Mouse (Mus musculus) neural tube, embryonic 11.5 days (tissue): ENCODE measurements around the gene E4f1. TPM values are rescaled to one million over a fixed set of nuclear protein-coding genes. Genes with fewer than 3 reads are reported as not detected.

Experiments used
- ATAC-seq: fragments of 200-750 bp; cut with Nextera tagmentation; 2 replicates; pipeline ENCODE4 v1.8.0; 2017; ENCODE audit warnings: moderate number of reproducible peaks, mild to moderate bottlenecking, moderate TSS enrichment, moderate library complexity; ENCODE audit not compliant: insufficient read depth, low FRiP score, low TSS enrichment
- DNase-seq: peaks from one replicate; pipeline ENCODE4 v3.0.0-alpha.2; 2015; ENCODE audit warnings: low spot score
- H3K27ac ChIP-seq: fragments of 300-500 bp; sonication (generic); 2 replicates; pipeline ENCODE4 v1.5.1; 2014; ENCODE audit warnings: low read depth, mild to moderate bottlenecking, low read length
- H3K27me3 ChIP-seq: fragments of 300-500 bp; sonication (generic); 2 replicates; pipeline ENCODE4 v1.6.1; 2014; ENCODE audit warnings: mild to moderate bottlenecking, low read length, mixed read lengths; ENCODE audit not compliant: control insufficient read depth, insufficient read depth
- H3K36me3 ChIP-seq: fragments of 300-500 bp; sonication (generic); 2 replicates; pipeline ENCODE4 v1.6.1; 2014; ENCODE audit warnings: mild to moderate bottlenecking, low read length, moderate library complexity, mixed read lengths; ENCODE audit not compliant: control insufficient read depth, insufficient read depth
- H3K4me1 ChIP-seq: fragments of 300-500 bp; sonication (generic); 2 replicates; pipeline ENCODE4 v1.6.1; 2014; ENCODE audit warnings: low read length, mixed read lengths; ENCODE audit not compliant: control insufficient read depth, insufficient read depth
- H3K4me2 ChIP-seq: fragments of 300-500 bp; sonication (generic); 2 replicates; pipeline ENCODE4 v1.6.1; 2014; ENCODE audit warnings: low read depth, mild to moderate bottlenecking, moderate library complexity
- H3K4me3 ChIP-seq: fragments of 300-500 bp; sonication (generic); 2 replicates; pipeline ENCODE4 v1.5.1; 2014; ENCODE audit warnings: low read depth, low read length
- H3K9ac ChIP-seq: fragments of 300-500 bp; sonication (generic); 2 replicates; pipeline ENCODE4 v1.6.1; 2014; ENCODE audit warnings: mild to moderate bottlenecking, low read length
- H3K9me3 ChIP-seq: fragments of 300-500 bp; sonication (generic); 2 replicates; pipeline ENCODE4 v1.6.1; 2016; ENCODE audit warnings: low read length; ENCODE audit not compliant: control insufficient read depth
- WGBS: fragments of 180-500 bp; shearing (Covaris S2); extraction: QIAGEN DNeasy Blood & Tissue Kit; methylation state at CpG from one replicate; pipeline ENCODE4 v1.1.7; 2014; 5-methylcytosine and 5-hydroxymethylcytosine counted together
- polyA plus RNA-seq: library from polyadenylated mRNA; unstranded; fragments of >200 nt; fragmentation: Nextera tagmentation; extraction: Ambion mirVana; gene quantifications from 2 replicates; pipeline ENCODE4 v1.2.1, GENCODE M21; 2014

Gene E4f1
- polyA plus RNA-seq, 1 experiment from 2014 or later, result 21.2 TPM

DNA sequence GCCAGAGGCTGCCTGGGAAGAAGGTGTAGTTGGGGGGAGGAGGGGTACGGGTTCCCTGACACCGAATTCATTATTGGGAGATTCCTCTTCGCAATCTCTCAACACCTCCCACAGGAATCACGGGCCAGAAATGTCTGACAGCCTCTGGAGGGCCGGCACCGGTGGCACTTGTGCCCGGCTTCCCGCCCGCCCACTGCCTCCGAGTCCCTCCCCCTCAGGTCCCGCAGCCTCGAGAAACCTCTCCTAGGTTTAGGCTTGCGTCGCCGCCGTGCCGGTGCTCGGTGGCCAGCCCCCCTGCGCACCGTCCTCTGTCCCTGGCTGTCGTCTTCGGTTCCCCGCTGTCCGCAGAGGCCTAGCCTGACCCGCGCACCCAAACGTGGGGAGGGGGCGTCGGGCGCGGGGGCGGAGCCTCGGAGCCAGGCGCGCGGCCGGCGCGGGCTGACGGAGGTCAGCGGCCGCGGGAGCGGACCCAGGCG, 18.1 kb upstream of the E4f1 start, which contains the start of gene Caskin1:
Gene Caskin1, plus strand, starts transcription at position 416 of the 476 bp plus-strand sequence.
- WGBS, result 0% methylated on average over 45 of the region's 45 CpGs
- DNase-seq, result peak; percentile 58
- Histone ChIP-seq H3K4me1 (peaks cover 13% of the 10 kb centered on the region), H3K4me3 (peak within 1 kb of the TSS; percentile 60), H3K9me3 (no peaks in the 10 kb centered on the region), H3K4me2 (peak within 1 kb of the TSS; percentile 89), H3K27ac (peak within 1 kb of the TSS; percentile 76), H3K27me3 (peaks cover 4% of the 10 kb centered on the region; the same call in 1 of the 2 replicates), H3K9ac (peak within 1 kb of the TSS; percentile 73), H3K36me3 (no peaks in the 10 kb centered on the region)
- ATAC-seq, result peak; percentile 72

GRCm38 (mm10) chr17:24485090-24485860, 15.2 kb upstream of the E4f1 start:
- Histone ChIP-seq H3K4me1 (peaks cover 12% of the 10 kb centered on the region), H3K9me3 (no peaks in the 10 kb centered on the region), H3K27me3 (peaks cover 4% of the 10 kb centered on the region; the same call in 1 of the 2 replicates), H3K27ac (no peak overlapping the region), H3K36me3 (no peaks in the 10 kb centered on the region), H3K9ac (no peak overlapping the region; the same call in 1 of the 2 replicates), H3K4me2 (no peak overlapping the region), H3K4me3 (no peak overlapping the region)
- 50% methylated on average over 11 of the region's 11 CpGs for WGBS
- no peak for ATAC-seq
- no peak for DNase-seq

GRCm38 (mm10) chr17:24483495-24483894, 13.4 kb upstream of the E4f1 start:
- H3K4me2 ChIP-seq, result no peak overlapping the region
- H3K9me3 ChIP-seq, result no peaks in the 10 kb centered on the region
- H3K27ac ChIP-seq, result no peak overlapping the region
- no peak for DNase-seq
- H3K4me1 ChIP-seq, result no peaks in the 10 kb centered on the region
- peaks cover 4% of the 10 kb centered on the region; the same call in 1 of the 2 replicates for H3K27me3 ChIP-seq
- ATAC-seq, result no peak
- H3K9ac ChIP-seq, result no peak overlapping the region
- no peak overlapping the region for H3K4me3 ChIP-seq
- no peaks in the 10 kb centered on the region for H3K36me3 ChIP-seq
- WGBS, result 72% methylated on average over 3 of the region's 3 CpGs

DNA sequence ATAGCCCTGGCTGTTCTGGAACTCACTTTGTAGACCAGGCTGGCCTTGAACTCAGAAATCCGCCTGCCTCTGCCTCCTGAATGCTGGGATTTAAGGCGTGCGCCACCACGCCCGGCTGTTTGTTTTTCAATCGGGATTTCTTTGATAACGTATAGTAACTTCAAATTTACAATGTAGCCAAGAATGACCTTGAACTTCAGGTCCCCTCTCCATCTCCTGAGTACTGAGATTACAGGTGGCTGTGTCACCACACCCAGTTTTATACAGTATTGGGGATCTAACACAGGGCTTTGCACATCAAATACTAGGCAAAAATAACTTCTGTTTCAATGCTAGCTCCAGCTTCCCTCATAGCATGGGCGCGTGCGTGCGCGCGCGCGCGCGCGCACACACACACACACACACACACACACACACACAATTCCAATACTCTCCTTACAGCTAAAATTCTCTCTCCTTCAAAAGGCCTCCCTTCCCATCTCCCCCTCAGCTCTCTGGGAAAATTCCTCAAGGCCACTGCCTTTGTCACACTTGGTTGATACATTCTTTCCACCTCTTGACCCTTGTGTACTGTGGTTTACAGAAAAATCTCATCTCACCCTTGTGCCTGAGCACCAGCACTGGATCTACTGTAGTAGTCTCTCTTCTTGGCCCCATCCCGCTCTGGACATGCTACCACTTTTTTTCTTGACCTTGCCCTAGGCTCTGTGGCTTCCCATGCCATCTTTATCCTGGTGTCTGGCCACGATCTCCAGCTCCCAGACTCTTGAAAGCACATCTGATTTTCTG, 11.1 kb upstream of the E4f1 start:
- ATAC-seq (no peak), DNase-seq (no peak)
- H3K9me3 ChIP-seq, result no peaks in the 10 kb centered on the region
- H3K9ac ChIP-seq, result no peak overlapping the region
- H3K4me2 ChIP-seq, result no peak overlapping the region
- no peak overlapping the region for H3K4me3 ChIP-seq
- WGBS, result 95% methylated on average over 20 of the region's 20 CpGs
- H3K27ac ChIP-seq, result no peak overlapping the region
- peaks cover 4% of the 10 kb centered on the region for H3K4me1 ChIP-seq
- no peaks in the 10 kb centered on the region for H3K27me3 ChIP-seq
- peaks cover 4% of the 10 kb centered on the region; the same call in 1 of the 2 replicates for H3K36me3 ChIP-seq

DNA sequence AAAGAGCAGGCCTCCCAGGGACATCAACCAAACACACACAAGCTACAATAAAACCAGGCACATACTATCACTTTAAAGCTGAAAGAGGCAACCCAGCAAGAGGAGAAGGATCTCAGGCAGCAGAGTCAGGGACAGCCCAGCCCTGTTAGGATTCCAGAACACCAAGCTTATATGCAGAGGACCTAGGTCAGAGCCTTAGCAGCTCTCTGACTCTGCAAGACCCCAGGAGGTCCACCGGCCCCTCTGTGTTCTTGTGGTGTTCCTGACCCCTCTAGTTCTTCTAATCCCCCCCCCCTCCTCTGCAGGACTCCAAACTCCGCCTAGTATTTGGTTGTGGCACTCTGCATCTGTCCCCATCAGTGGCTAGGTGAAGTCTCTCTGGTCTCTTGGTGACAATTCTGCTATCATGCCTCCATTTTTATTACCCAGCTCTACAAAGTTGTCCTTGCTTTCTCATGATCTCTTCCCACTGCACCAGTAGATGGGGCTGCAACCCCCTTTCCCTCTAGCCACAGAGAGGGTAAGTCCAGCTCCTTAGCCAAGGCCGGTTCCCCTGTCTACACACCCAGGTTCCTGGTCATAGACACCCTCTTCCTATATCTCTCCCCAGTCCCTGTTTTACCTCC, 10.2 kb upstream of the E4f1 start:
- Histone ChIP-seq H3K9ac (no peak overlapping the region), H3K4me1 (peaks cover 4% of the 10 kb centered on the region), H3K9me3 (no peaks in the 10 kb centered on the region), H3K27ac (no peak overlapping the region), H3K27me3 (no peaks in the 10 kb centered on the region), H3K4me2 (no peak overlapping the region), H3K36me3 (peaks cover 10% of the 10 kb centered on the region), H3K4me3 (no peak overlapping the region)
- WGBS, result 64% methylated on average over 3 of the region's 3 CpGs
- DNase-seq (no peak), ATAC-seq (no peak)

DNA sequence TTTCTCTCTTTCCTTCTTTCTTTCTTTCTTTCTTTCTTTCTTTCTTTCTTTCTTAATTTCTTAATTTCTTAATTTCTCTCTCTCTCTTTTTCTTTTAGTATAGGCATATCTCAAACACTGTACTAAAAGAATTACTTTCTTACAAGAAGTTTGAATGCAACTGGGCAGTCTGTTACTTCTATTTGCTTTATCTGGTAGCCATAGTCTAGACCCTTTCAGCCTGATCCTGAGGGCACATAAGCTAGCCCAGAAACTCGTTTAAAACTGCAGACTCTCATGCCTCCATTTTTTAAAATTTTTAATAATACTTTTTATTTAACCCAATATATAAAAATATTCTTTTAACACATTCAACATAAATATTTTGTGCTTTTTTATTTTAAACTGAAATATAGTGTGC, 9.3 kb upstream of the E4f1 start:
- 37% methylated on average over 1 of the region's 1 CpGs for WGBS
- no peak overlapping the region for H3K27ac ChIP-seq
- peaks cover 4% of the 10 kb centered on the region for H3K4me1 ChIP-seq
- peak overlapping the region; percentile 81 for H3K4me3 ChIP-seq
- peaks cover 12% of the 10 kb centered on the region for H3K36me3 ChIP-seq
- H3K9ac ChIP-seq, result no peak overlapping the region
- DNase-seq, result no peak
- H3K4me2 ChIP-seq, result peak overlapping the region; percentile 51
- ATAC-seq, result no peak
- H3K9me3 ChIP-seq, result no peaks in the 10 kb centered on the region
- H3K27me3 ChIP-seq, result no peaks in the 10 kb centered on the region

GRCm38 (mm10) chr17:24478663-24479380, 8.7 kb upstream of the E4f1 start, which contains the start of gene Mlst8:
TSS of gene Mlst8 (minus strand) at chr17:24479078.
- Histone ChIP-seq H3K9me3 (no peaks in the 10 kb centered on the region), H3K36me3 (peaks cover 14% of the 10 kb centered on the region), H3K9ac (peak within 1 kb of the TSS; percentile 89), H3K27me3 (no peaks in the 10 kb centered on the region), H3K4me1 (peaks cover 4% of the 10 kb centered on the region), H3K27ac (peak within 1 kb of the TSS; percentile 94), H3K4me2 (peak within 1 kb of the TSS; percentile 51), H3K4me3 (peak within 1 kb of the TSS; percentile 81)
- ATAC-seq, result peak; percentile 87
- WGBS, result 0% methylated on average over 48 of the region's 48 CpGs
- peak; percentile 97 for DNase-seq
